Mouse (Mus musculus) G1E (cell line): ENCODE measurements around the gene Pprc1.

Experiments
- CTCF ChIP-seq: IDR thresholded peaks from 2 replicates; pipeline ENCODE4 v1.5.1; 2012; ENCODE audit warnings: low read depth, low read length, inconsistent platforms, mixed read lengths
- GATA1 ChIP-seq: IDR thresholded peaks from 2 replicates; pipeline ENCODE4 v1.6.1; 2012; ENCODE audit warnings: borderline replicate concordance, low read length, inconsistent platforms, mixed read lengths

DNA sequence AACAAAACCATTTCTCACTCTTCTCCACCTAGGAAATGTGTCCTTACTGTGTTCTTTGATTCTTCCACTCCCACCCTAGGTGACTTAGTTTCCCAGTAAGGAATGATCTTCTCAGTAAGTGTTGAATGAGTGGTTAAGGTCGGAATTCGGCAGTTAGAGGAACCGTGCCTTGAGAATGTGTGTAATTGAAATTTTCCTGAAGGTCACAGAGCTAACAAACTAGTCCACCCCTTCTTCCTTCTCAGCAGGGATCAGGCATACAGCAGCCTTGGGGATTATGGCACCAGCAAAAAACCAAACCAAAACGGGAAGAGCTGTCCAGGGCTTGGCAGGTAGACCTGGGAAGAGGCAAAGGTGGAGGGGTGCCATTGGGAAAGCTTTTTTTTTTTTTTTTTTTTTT lies 4.4 kb downstream of the Pprc1 start:
- TF ChIP-seq GATA1: no peak
- no peak for TF ChIP-seq CTCF
